Mouse (Mus musculus) testis, adult 2 months (tissue): ENCODE measurements at regions not wholly inside any gene's neighbourhood (a gene's known extent, or its start where the extent isn't known, plus 50 kb on each side); places are given as distances from the start of the nearest gene placed in this dataset.

Source experiments
- CTCF ChIP-seq: fragments of 200-500 bp; IDR thresholded peaks from 2 replicates; pipeline ENCODE4 v1.5.1; 2012; ENCODE audit warnings: low read depth, mild to moderate bottlenecking, inconsistent platforms, low read length, moderate library complexity; ENCODE audit not compliant: control insufficient read depth, insufficient read depth, insufficient replicate concordance
- POLR2A ChIP-seq: fragments of 200-500 bp; IDR thresholded peaks from 2 replicates; pipeline ENCODE4 v1.6.1; 2012; ENCODE audit warnings: low read depth, mild to moderate bottlenecking, inconsistent platforms, low read length, moderate library complexity; ENCODE audit not compliant: control insufficient read depth

DNA sequence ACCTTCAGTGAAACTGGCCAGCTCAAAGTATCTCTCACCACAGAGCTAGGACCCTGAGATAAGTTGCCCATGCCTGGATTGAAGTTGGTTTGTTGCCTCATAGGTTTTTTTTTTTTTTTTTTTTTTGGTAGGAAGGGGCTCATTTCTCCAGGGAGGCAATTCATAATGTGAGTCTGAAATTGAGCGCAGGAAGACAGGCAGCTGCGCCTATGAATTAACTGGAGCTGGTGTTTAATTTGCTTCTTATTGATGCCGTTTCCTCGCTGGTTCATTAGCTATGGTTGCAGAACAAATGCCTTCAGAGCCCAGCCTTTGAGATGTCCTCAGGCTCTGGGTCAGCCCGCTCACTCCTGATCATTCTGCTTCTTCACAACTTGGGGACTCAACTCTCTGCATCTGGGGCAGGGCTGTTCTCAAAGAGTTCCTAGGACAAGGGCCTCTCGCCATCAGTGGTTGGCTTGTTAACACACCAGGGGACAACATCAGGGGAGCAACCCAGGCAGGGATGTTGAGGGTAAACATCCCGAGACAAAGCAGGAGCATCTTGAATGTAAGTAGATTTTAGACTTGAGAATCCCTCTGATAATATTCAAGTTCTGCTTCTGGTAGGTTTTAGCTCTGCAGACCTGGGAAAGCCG is 123.3 kb upstream of the Ptprt start:
- no peak for TF ChIP-seq POLR2A
- no peak for TF ChIP-seq CTCF
